Comparison of ENCODE assay signal across 17 mouse cellular contexts in the genomic region with DNA sequence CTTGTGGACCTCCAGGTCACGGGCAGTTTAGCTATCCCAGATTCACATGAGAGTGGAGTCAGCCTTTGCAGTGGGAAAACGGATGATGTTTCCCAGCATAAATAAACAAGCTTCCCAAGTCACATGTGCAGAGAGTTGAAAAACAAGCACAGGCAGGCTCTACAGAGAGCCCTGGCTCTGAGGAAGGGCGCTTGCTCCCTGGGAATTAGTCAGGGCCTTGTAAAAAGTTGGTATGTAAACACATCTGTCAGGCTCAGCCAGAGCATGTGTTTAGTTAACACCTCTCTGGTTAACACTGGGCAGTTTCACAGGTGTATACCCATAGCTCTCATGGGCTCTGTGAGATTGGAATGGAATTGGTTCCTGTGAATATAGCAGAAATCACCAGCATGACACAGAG. TPM values are rescaled to one million over a fixed set of nuclear protein-coding genes. Genes with fewer than 3 reads are reported as not detected.
DNase-seq lines count a peak whose midpoint lies in the region; ATAC-seq and TF ChIP-seq lines count a peak whose summit lies in the region.
"Had no signal": no experiment of that assay in that cellular context is flagged by ENCODE, and none has a peak within 500 bp of the region (broad histone marks: within the 10 kb centered on the region; RNA-seq: fewer than 3 reads in every experiment).

No protein-coding gene starts in this region.

- WGBS in kidney, embryonic 15.5 days: 16% methylated on average over 3 of the region's 3 CpGs
- WGBS in kidney, adult 2 months: 37% methylated on average over 3 of the region's 3 CpGs
- 32% methylated on average over 3 of the region's 3 CpGs for WGBS in embryonic facial prominence, embryonic 11.5 days
- 22% methylated on average over 3 of the region's 3 CpGs for WGBS in limb, embryonic 13.5 days

- H3K27me3 ChIP-seq in kidney, embryonic 15.5 days: no peaks in the 10 kb centered on the region
- H3K27me3 ChIP-seq in kidney, adult 2 months (replicated peaks; ENCODE audit: control insufficient read depth, insufficient read depth, low read length): no peaks in the 10 kb centered on the region
- no peaks in the 10 kb centered on the region for H3K27me3 ChIP-seq in embryonic facial prominence, embryonic 11.5 days (ENCODE audit: control insufficient read depth, insufficient read depth, low read length)
- H3K27me3 ChIP-seq in limb, embryonic 13.5 days: no peaks in the 10 kb centered on the region
- H3K27me3 ChIP-seq: neural tube, embryonic 12.5 days had no signal

- no peak overlapping the region for H3K9ac ChIP-seq in kidney, embryonic 15.5 days
- H3K9ac ChIP-seq in embryonic facial prominence, embryonic 11.5 days (replicated peaks; ENCODE audit: low read length): no peak overlapping the region
- H3K9ac ChIP-seq in limb, embryonic 13.5 days: no peak overlapping the region
- H3K9ac ChIP-seq: neural tube, embryonic 12.5 days had no signal

- H3K4me2 ChIP-seq in kidney, embryonic 15.5 days: no peak overlapping the region
- H3K4me2 ChIP-seq in embryonic facial prominence, embryonic 11.5 days (ENCODE audit: low read depth, low read length): no peak overlapping the region
- H3K4me2 ChIP-seq in limb, embryonic 13.5 days (replicated peaks): no peak overlapping the region
- H3K4me2 ChIP-seq: liver, embryonic 11.5 days; neural tube, embryonic 12.5 days had no signal

- TF ChIP-seq CTCF in kidney, adult 2 months (conservative IDR thresholded peaks at IDR 0.05; ENCODE audit: insufficient read depth, insufficient read length, low read depth, low read length): no peak
- TF ChIP-seq CTCF in brain, embryonic 14.5 days (IDR thresholded peaks at IDR 0.05; ENCODE audit: borderline replicate concordance, extremely low read depth, insufficient read depth, insufficient read length): no peak

- no peaks in the 10 kb centered on the region for H3K36me3 ChIP-seq in kidney, embryonic 15.5 days
- no peaks in the 10 kb centered on the region for H3K36me3 ChIP-seq in kidney, adult 2 months (ENCODE audit: control insufficient read depth, insufficient read depth, low read length)
- H3K36me3 ChIP-seq in embryonic facial prominence, embryonic 11.5 days (replicated peaks; ENCODE audit: control insufficient read depth, insufficient read depth, low read depth, low read length): no peaks in the 10 kb centered on the region
- no peaks in the 10 kb centered on the region for H3K36me3 ChIP-seq in limb, embryonic 13.5 days
- H3K36me3 ChIP-seq: neural tube, embryonic 12.5 days had no signal

- no peak for TF ChIP-seq POLR2A in kidney, adult 2 months (IDR thresholded peaks at IDR 0.05; ENCODE audit: low read depth, low read length)
- no peak for TF ChIP-seq POLR2A in brain, embryonic 14.5 days (IDR thresholded peaks at IDR 0.05; ENCODE audit: borderline replicate concordance, extremely low read depth, insufficient read depth, insufficient read length, poor library complexity, severe bottlenecking)

- peak; percentile 15; the same call in 1 of the 2 replicates for ATAC-seq in kidney, embryonic 15.5 days (replicated peaks; ENCODE audit: low FRiP score)
- no peak for ATAC-seq in embryonic facial prominence, embryonic 11.5 days (replicated peaks; ENCODE audit: insufficient number of reproducible peaks, low FRiP score, low TSS enrichment, low read depth)
- ATAC-seq in limb, embryonic 13.5 days (ENCODE audit: low FRiP score, low read depth): peak; percentile 66; the same call in 1 of the 2 replicates
- ATAC-seq: inflammation-experienced regulatory T-cells, adult 6 months had no signal

- no peaks in the 10 kb centered on the region for H3K4me1 ChIP-seq in kidney, embryonic 15.5 days
- no peaks in the 10 kb centered on the region for H3K4me1 ChIP-seq in kidney, adult 2 months (ENCODE audit: control insufficient read depth, insufficient read depth, low read length)
- H3K4me1 ChIP-seq in embryonic facial prominence, embryonic 11.5 days (ENCODE audit: control insufficient read depth, insufficient read depth, low read length): no peaks in the 10 kb centered on the region
- no peaks in the 10 kb centered on the region for H3K4me1 ChIP-seq in limb, embryonic 13.5 days
- H3K4me1 ChIP-seq: neural tube, embryonic 12.5 days had no signal

- H3K4me3 ChIP-seq in kidney, embryonic 15.5 days (replicated peaks): no peak overlapping the region
- H3K4me3 ChIP-seq in kidney, adult 2 months (ENCODE audit: insufficient read depth, low read depth, low read length): no peak overlapping the region
- no peak overlapping the region for H3K4me3 ChIP-seq in embryonic facial prominence, embryonic 11.5 days (ENCODE audit: low read depth, low read length)
- no peak overlapping the region for H3K4me3 ChIP-seq in limb, embryonic 13.5 days
- H3K4me3 ChIP-seq: neural tube, embryonic 12.5 days had no signal

- no peak overlapping the region for H3K27ac ChIP-seq in kidney, embryonic 15.5 days
- H3K27ac ChIP-seq in kidney, adult 2 months (ENCODE audit: insufficient read depth, low read depth, low read length): no peak overlapping the region
- H3K27ac ChIP-seq in embryonic facial prominence, embryonic 11.5 days (replicated peaks; ENCODE audit: low read depth, low read length): no peak overlapping the region
- no peak overlapping the region for H3K27ac ChIP-seq in limb, embryonic 13.5 days
- H3K27ac ChIP-seq: neural tube, embryonic 12.5 days had no signal

- H3K9me3 ChIP-seq in kidney, embryonic 15.5 days (replicated peaks): no peaks in the 10 kb centered on the region
- no peaks in the 10 kb centered on the region for H3K9me3 ChIP-seq in embryonic facial prominence, embryonic 11.5 days (replicated peaks; ENCODE audit: control insufficient read depth, low read length)
- no peaks in the 10 kb centered on the region for H3K9me3 ChIP-seq in limb, embryonic 13.5 days
- H3K9me3 ChIP-seq: neural tube, embryonic 12.5 days had no signal

- no peak for DNase-seq in kidney, adult 2 months
- DNase-seq in brain, embryonic 14.5 days (ENCODE audit: low read depth): peak; percentile 28
- peak; percentile 25 for DNase-seq in embryonic facial prominence, embryonic 11.5 days (ENCODE audit: low spot score)
- DNase-seq in neural tube, embryonic 10.5 days (ENCODE audit: extremely low spot score, low spot score): no peak
- no peak for DNase-seq in cerebellum, postnatal 36 days
- DNase-seq: adrenal gland, postnatal 14 days; B cell, adult 2 months; cerebellum, adult 9-10 months; gastrocnemius, postnatal 14 days; kidney, postnatal 25 days; spleen, adult 18-20 months; thymus, postnatal 4 days had no signal

RNA-seq across cellular contexts. Expression of a gene that starts 51.9 kb away (rescaled TPM):
- 43.5 and 46.8 TPM in 2 replicates for polyA plus RNA-seq in kidney, embryonic 15.5 days (2015; fragmentation: Nextera tagmentation; extraction: Ambion mirVana)
- 12.6 and 17.2 TPM in 2 replicates for polyA plus RNA-seq in kidney, adult 2 months (2012; rRNA removed)
- 7.4 and 9.7 TPM in 2 replicates for polyA plus RNA-seq in brain, embryonic 14.5 days (2012; rRNA removed)
- polyA plus RNA-seq in embryonic facial prominence, embryonic 11.5 days (2014; fragmentation: Nextera tagmentation; extraction: Ambion mirVana): 35.5 and 38.9 TPM in 2 replicates
- 48.0 and 49.4 TPM in 2 replicates for polyA plus RNA-seq in limb, embryonic 13.5 days (2015; fragmentation: Nextera tagmentation; extraction: Ambion mirVana)
- polyA plus RNA-seq: inflammation-experienced regulatory T-cells, adult 6 months had no signal

Comparison
In these comparisons a context has a peak if more than half of its experiments do, and no peak if none do; other contexts are left out.
1. DNase-seq: peak in brain, embryonic 14.5 days (single experiment) and embryonic facial prominence, embryonic 11.5 days (single experiment); none in kidney, adult 2 months (single experiment), neural tube, embryonic 10.5 days (single experiment) and cerebellum, postnatal 36 days (0 of 2).